Mouse (Mus musculus): ENCODE measurements around the gene Plcb4.

Gene Plcb4

DNA sequence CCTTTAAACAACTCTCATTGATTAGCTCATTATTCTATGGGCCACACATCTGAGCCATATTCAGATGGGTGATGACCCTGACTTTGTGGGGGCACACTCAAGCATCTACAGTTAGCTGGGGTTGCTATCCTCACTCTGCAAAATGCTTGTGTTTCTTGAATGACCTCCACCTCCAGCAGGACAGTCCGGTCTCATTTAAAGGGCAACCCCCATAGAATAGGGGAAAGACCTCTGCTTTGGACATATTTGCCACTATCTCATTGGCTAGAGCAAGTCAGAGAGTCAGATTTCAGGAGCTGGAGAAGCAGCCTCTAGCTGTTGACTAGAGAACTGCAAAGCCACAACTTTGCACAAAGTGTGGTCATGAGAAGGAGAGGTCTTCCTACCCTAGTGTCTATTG, 340.6 kb downstream of the Plcb4 start:
- in situ Hi-C loops (cut with MseI, MboI) = loop anchor here in 1 of 2 experiments (25.0 kb wide), 1 partner anchor 138 kb away; no protein-coding TSS in a partner anchor

DNA sequence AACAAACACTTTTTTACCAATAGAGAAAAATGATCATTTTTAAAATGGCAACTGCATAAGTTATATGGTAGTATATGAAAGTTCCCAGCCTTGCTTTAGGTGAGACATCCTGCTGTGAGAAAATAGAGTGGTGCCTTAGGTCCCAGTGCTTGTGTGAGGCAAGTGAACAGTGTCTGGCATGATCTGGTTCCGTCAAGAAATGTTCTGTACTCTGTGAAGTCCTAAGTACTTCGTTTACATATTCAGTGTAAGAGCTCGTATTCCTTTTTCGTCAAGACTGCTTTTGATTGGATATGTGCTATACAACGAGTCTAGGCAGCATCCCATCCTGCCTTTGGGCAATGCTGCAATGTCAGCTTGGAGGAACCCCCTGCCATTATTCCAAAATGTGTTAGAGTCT, 342.1 kb downstream of the Plcb4 start:
- in situ Hi-C loops (cut with MseI, MboI) = loop anchor here in 1 of 2 experiments (10.0 kb wide), 1 partner anchor 134 kb away; no protein-coding TSS in a partner anchor

DNA sequence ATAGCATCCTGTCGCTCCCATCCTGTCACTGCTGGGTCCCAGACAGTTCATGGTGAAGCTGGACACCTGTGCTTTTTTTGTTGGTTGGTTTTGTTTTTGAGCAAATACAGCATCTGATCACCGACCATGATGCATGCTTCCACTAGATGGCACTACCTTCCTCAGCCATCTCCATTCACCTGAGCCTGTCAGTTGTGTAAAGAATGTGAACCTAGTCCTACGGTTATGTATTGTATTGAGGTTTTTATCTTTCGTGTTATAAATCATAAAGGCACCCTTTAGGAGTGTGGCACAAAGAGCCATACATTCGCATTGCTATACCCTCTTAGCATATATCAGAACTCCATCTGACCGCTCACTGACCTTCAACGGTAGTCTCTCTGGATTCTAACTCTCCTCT, 343.3 kb downstream of the Plcb4 start:
- in situ Hi-C loops (cut with MseI, MboI) = loop anchor here in 1 of 2 experiments (10.0 kb wide), 1 partner anchor 133 kb away; no protein-coding TSS in a partner anchor

DNA sequence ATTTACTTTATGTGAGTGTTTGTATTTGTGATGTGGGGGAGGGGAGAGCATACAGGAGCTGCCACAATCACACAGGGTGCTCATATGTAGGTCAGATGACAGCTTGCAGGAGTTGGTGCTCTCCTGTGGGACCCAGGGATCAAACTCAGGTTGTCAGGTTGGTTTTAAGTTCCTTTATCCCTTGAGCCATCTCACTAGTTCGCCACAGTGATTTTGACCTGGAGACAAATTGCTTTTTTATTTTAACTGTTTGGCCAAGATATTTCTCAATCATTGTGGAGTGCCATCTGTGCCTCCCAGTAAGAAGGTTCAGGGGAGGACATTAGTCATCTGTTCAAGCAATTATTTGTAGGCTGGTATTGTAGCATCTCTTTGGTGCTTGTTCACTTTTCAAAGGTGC, 345.0 kb downstream of the Plcb4 start:
- in situ Hi-C loops (cut with MseI, MboI) = loop anchor here in 1 of 2 experiments (10.0 kb wide), 1 partner anchor 131 kb away; no protein-coding TSS in a partner anchor

DNA sequence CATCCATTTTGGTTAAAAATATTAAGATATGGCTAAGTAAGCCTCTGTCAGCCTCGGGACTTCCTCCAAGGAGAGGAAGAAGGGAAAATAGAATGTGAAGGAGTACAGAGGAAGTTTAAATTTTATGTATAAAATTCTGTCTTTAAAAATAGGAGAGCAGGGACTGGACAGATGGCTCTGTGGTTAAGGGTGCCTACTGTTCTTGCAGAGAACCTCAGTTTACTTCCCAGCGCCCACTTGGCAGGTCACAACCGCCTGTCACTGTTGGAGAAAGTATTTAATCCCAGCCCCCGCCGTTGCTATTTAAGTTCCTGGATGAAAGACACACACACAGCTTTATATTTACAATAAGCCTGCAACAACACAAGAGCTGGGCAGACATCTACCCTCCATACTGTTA, 347.5 kb downstream of the Plcb4 start:
- in situ Hi-C loops (cut with MseI, MboI) = loop anchor here in 1 of 2 experiments (10.0 kb wide), 1 partner anchor 129 kb away; no protein-coding TSS in a partner anchor

DNA sequence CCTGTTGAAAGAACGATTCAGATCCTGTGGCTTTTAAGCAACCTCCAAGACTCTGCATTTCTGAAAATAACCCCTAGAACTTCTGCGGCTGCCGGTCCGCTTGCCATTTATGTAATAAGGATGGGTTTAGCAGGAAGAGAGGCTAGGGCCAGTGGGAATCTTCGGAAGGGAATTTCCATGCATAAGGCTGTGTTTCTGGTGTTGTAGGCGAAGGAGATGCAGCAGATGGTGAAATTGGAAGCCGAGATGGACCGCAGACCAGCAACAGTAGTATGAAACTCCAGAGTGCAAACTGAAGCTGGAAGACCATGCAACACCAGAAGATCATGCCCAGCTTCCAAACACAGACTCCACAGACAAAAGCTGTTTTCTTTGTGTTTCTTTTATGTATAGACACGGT, 353.9 kb downstream of the Plcb4 start:
- in situ Hi-C loops (cut with MseI, MboI) = no loop called here

DNA sequence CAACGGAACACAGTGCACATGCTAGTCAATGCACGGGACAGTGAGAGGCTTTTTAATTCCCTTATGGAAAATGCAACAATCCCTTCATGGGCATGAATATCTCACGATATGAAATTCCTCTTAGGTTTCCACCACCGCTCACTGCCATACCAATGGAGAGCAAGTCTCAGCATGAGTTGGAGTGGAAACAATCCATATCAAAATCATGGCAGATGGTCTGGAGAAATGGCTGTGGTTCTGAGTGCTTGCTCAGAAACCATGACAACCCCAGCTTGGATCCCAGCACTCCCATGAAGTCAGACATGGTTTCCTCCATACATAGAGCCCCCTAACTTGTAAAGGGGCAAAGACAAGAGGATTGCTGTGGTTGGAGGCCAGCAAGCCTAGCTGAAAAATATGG, 389.7 kb downstream of the Plcb4 start:
- in situ Hi-C loops (cut with MseI, MboI) = no loop called here

DNA sequence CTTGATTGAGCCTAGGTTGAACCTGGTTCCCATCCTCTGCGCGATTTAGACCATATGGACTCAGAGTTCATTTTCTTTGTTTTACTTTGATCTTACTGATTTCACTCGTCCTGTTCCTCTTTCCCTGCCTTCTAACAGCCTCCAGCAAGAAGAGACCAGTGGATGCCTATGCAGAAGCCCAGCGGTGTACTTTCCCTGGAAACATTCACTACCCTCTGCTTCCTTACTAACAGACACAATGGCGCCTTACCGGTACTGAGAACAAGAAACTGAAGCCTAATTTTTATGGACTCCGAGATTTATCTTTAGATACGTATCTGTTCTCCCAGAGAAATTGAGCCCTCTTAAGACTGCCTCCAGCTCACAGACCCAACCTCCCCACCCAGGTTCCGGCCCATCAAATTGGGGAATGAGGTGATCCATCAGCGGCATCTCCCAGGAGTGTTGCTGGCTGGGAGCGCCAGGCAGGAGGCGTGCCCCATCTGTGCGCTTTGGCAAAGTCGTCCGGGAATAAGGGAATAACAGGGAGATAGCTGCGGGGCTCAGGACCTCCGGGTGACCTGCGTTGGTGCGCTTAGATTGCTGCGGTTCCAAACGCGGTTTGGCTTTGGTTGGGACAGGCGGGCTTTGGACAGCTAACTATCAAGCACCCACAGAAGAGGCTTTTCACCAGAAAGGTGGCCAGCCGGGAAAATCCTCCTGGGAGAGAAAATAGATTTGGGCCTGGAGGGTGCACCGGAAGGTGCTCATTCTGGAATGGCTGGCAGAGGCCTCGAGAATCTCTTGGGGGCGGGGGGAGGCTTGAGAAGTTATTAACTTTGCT, 392.2 kb downstream of the Plcb4 start:
- in situ Hi-C loops (cut with MseI, MboI) = no loop called here

DNA sequence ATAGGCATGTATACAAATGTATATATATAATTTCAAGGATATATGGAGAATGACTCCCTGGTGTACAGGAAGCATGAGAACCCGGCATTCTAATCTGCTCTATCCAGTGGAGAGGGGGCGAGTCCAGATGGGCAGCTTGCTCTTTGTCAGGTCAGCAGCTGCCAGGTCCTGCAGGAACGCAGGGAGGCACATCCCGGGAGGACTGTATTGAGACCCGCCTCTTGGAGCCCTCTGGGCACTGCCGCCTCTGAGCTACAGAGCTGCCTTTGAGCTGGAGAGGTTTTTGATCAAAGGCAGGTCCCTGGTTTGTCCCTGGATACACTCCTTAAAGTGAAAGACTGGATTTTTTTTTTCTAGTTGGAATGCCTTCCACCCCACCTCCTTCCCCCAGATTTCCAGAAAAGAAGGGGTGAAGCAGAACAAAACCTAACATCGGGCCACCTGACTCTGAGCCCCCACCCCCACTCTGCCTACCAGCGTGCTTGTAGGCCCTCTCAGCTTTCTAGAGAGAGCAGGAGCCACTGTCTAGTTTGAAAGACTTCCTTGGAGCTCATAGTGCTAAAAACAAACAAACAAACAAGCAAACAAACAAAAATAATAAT, 393.0 kb downstream of the Plcb4 start, which contains the start of gene Lamp5:
TSS of gene Lamp5 (plus strand) at position 552 of the 602 bp plus-strand sequence.
- in situ Hi-C loops (cut with MseI, MboI) = no loop called here

DNA sequence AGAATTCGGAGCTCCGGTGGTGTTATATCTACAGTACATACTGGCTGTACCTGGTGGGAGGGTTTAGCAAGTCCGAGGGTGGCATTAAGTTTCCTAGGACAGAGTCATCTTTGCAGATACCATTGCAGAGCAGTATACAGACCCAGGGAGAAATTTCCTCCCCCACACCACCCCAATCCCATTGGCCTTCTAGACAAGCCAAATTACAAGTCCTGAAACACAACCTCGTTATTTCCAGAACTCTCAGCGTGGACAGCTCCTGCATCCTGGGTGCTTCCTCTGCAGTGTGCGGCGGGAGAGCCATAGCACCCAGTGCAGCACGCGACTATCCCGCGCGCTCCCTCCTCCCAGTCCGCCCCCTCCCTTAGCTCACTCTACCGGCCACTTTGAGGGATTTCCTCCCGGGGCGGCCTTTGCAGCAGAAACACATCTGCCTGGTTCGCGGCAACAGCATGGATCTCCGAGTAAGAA, 399.1 kb downstream of the Plcb4 start:
- in situ Hi-C loops (cut with MseI, MboI) = no loop called here

DNA sequence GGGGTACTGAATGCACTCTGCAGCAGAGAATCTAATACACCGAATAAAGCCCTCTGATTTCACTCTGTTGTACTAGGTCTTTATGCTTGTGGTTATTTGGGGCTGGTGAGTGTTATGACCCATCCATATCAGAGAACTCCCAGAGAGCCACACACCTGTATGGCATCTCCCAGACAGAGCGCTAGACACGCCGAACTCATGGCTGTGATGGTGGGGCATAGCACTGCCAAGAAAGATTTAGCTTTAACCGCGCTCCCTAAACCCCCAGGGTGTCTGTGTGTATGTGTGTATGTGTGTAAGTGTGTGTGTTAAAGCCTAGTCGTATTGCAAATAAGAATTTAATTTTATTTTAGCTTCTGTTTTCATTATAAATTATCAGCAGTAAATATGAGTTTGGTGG, 399.6 kb downstream of the Plcb4 start:
- in situ Hi-C loops (cut with MseI, MboI) = no loop called here

DNA sequence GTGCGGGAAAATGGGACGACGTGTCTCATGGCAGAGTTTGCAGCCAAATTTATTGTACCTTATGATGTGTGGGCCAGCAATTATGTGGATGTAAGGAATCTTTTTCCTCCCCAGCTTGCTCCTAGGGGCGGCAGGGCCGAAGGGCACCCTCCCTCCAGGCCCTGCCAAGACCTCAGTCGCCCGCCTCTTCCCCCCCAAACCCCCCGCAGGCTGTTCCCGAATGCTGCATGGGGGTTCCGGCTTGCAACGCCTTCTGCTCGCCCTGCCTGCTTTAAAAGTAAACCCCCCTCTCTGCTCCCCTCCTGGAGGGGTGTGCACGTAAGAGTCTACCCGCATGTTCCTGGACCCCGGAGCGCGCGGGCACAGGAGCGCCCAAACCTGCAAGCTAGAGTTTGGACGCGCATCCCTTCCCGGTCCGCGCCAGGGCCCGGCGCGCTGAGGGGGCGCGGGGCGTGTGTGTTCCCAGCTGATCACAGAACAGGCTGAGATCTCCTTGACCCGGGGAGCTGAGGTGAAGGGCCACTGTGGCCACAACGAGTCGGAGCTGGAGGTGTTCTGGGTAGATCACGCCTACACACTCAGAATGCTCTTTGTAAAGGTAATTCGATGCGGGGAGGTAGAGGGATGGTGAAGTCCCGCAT, 400.3 kb downstream of the Plcb4 start:
- in situ Hi-C loops (cut with MseI, MboI) = no loop called here

Data from mouse trophoblast stem cell (cell line).